Comparison of ENCODE assay signal across 35 mouse cellular contexts in genomic region chr11:104075394-104075793, GRCm38 (mm10). TPM values are rescaled to one million over a fixed set of nuclear protein-coding genes. Genes with fewer than 3 reads are reported as not detected.
DNase-seq lines count a peak whose midpoint lies in the region; ATAC-seq and TF ChIP-seq lines count a peak whose summit lies in the region.
"Had no signal": no experiment of that assay in that cellular context is flagged by ENCODE, and none has a peak within 500 bp of the region (broad histone marks: within the 10 kb centered on the region; RNA-seq: fewer than 3 reads in every experiment).

No protein-coding gene starts in this region.

- no peak for TF ChIP-seq CTCF in hindbrain, postnatal 0 days (IDR thresholded peaks at IDR 0.05; ENCODE audit: low read depth)
- no peak for TF ChIP-seq CTCF in olfactory bulb, adult 2 months (IDR thresholded peaks at IDR 0.05; ENCODE audit: insufficient read depth, low read depth, low read length)

- H3K9ac ChIP-seq in hindbrain, postnatal 0 days (replicated peaks; ENCODE audit: low read length): no peak overlapping the region
- no peak overlapping the region for H3K9ac ChIP-seq in hindbrain, embryonic 13.5 days
- H3K9ac ChIP-seq: embryonic facial prominence, embryonic 13.5 days; forebrain, embryonic 13.5 days; heart, embryonic 12.5 days; heart, embryonic 15.5 days had no signal

- no peaks in the 10 kb centered on the region for H3K36me3 ChIP-seq in hindbrain, postnatal 0 days (ENCODE audit: insufficient read depth, low read length)
- H3K36me3 ChIP-seq in hindbrain, embryonic 13.5 days: no peaks in the 10 kb centered on the region
- H3K36me3 ChIP-seq: embryonic facial prominence, embryonic 10.5 days; embryonic facial prominence, embryonic 13.5 days; G1E; heart, embryonic 12.5 days; heart, embryonic 15.5 days had no signal

- WGBS in hindbrain, postnatal 0 days: 51% methylated on average over 10 of the region's 10 CpGs
- 66% methylated on average over 10 of the region's 10 CpGs for WGBS in hindbrain, embryonic 13.5 days
- WGBS in olfactory bulb, adult 2 months: 42% methylated on average over 10 of the region's 10 CpGs

- DNase-seq in frontal cortex, postnatal 25 days (ENCODE audit: low spot score in 2 of 2): no peak
- peak; percentile 7 for DNase-seq in hindbrain, postnatal 0 days (ENCODE audit: low spot score)
- peak; percentile 59 for DNase-seq in brain, adult 2 months (ENCODE audit: low read depth, low spot score)
- DNase-seq in lung, postnatal 14 days: no peak
- DNase-seq: adrenal gland, postnatal 10 days; adrenal gland, postnatal 36 days; B cell, adult 2 months; cerebellum, adult 11 months; cerebellum, adult 2 months; cerebellum, adult 9-11 months; cerebellum, postnatal 25 days; embryo, embryonic 11 days; gastrocnemius, postnatal 10 days; gastrocnemius, postnatal 36 days; heart, postnatal 10 days; heart, postnatal 36 days had no signal

- no peaks in the 10 kb centered on the region for H3K4me1 ChIP-seq in hindbrain, postnatal 0 days (ENCODE audit: insufficient read depth, low read length)
- no peaks in the 10 kb centered on the region for H3K4me1 ChIP-seq in hindbrain, embryonic 13.5 days (replicated peaks)
- peaks cover 15% of the 10 kb centered on the region for H3K4me1 ChIP-seq in olfactory bulb, adult 2 months (ENCODE audit: control insufficient read depth, insufficient read depth, low read length)
- H3K4me1 ChIP-seq: embryonic facial prominence, embryonic 13.5 days; forebrain, embryonic 13.5 days; heart, embryonic 12.5 days; heart, embryonic 15.5 days had no signal

- no peaks in the 10 kb centered on the region for H3K9me3 ChIP-seq in hindbrain, postnatal 0 days (ENCODE audit: low read length)
- H3K9me3 ChIP-seq in hindbrain, embryonic 13.5 days: no peaks in the 10 kb centered on the region
- H3K9me3 ChIP-seq: embryonic facial prominence, embryonic 10.5 days; embryonic facial prominence, embryonic 13.5 days; forebrain, embryonic 13.5 days; G1E; heart, embryonic 12.5 days; heart, embryonic 15.5 days had no signal

- H3K27me3 ChIP-seq in hindbrain, postnatal 0 days (ENCODE audit: insufficient read depth, low read length): no peaks in the 10 kb centered on the region
- H3K27me3 ChIP-seq in hindbrain, embryonic 13.5 days: no peaks in the 10 kb centered on the region
- H3K27me3 ChIP-seq: CH12.LX; forebrain, embryonic 13.5 days; heart, embryonic 15.5 days had no signal

- H3K27ac ChIP-seq in hindbrain, postnatal 0 days: no peak overlapping the region
- no peak overlapping the region for H3K27ac ChIP-seq in hindbrain, embryonic 13.5 days
- peak overlapping the region; percentile 81 for H3K27ac ChIP-seq in olfactory bulb, adult 2 months (ENCODE audit: insufficient read depth, low read depth, low read length)
- H3K27ac ChIP-seq: embryonic facial prominence, embryonic 10.5 days; embryonic facial prominence, embryonic 13.5 days; forebrain, embryonic 13.5 days; heart, embryonic 15.5 days had no signal

- no peak for TF ChIP-seq POLR2A in olfactory bulb, adult 2 months (IDR thresholded peaks at IDR 0.05; ENCODE audit: insufficient read depth, low read depth, low read length)

- peak; percentile 81; the same call in 1 of the 2 replicates for ATAC-seq in frontal cortex, adult (ENCODE audit: low TSS enrichment)
- ATAC-seq in hindbrain, postnatal 0 days: no peak
- ATAC-seq in hindbrain, embryonic 13.5 days (ENCODE audit: low FRiP score): no peak
- ATAC-seq: forebrain, embryonic 13.5 days; forebrain, embryonic 16.5 days; hindbrain, embryonic 16.5 days; inflammation-experienced regulatory T-cells, adult 6 months; intestine, embryonic 16.5 days; Patski had no signal

- H3K4me2 ChIP-seq in hindbrain, postnatal 0 days (ENCODE audit: low read depth, low read length): no peak overlapping the region
- no peak overlapping the region for H3K4me2 ChIP-seq in hindbrain, embryonic 13.5 days
- H3K4me2 ChIP-seq: embryonic facial prominence, embryonic 13.5 days; forebrain, embryonic 13.5 days; heart, embryonic 12.5 days; heart, embryonic 15.5 days had no signal

- no peak overlapping the region for H3K4me3 ChIP-seq in hindbrain, postnatal 0 days (ENCODE audit: low read length)
- no peak overlapping the region for H3K4me3 ChIP-seq in hindbrain, embryonic 13.5 days
- no peak overlapping the region for H3K4me3 ChIP-seq in olfactory bulb, adult 2 months (ENCODE audit: insufficient read depth, low read depth, low read length)
- H3K4me3 ChIP-seq: embryonic facial prominence, embryonic 10.5 days; embryonic facial prominence, embryonic 13.5 days; erythroblast, embryonic 14.5 days; forebrain, embryonic 13.5 days; heart, embryonic 12.5 days; heart, embryonic 15.5 days had no signal

RNA-seq across cellular contexts. Expression of gene Crhr1, which starts 57.3 kb away (rescaled TPM):
- total RNA-seq in hindbrain, postnatal 0 days (2014; rRNA removed): 27.0 and 28.0 TPM in 2 replicates
- 6.5 and 6.8 TPM in 2 replicates for polyA plus RNA-seq in hindbrain, postnatal 0 days (2015; fragmentation: Nextera tagmentation; extraction: Ambion mirVana)
- 4.9 and 5.3 TPM in 2 replicates for polyA plus RNA-seq in hindbrain, embryonic 13.5 days (2015; fragmentation: Nextera tagmentation; extraction: Ambion mirVana)
- polyA plus RNA-seq in olfactory bulb, adult 2 months (2012; ENCODE audit: insufficient read depth, insufficient read length, low replicate concordance, missing spikeins): not detected in 2 replicates
- total RNA-seq: adrenal gland, postnatal 10 days; CH12.LX; common myeloid progenitor, adult 5-6 weeks; G1E; gastrocnemius, adult 18-20 months; gastrocnemius, postnatal 36 days; granulocyte monocyte progenitor cell, adult 5-6 weeks; heart, postnatal 10 days; heart, postnatal 36 days had no signal
- polyA plus RNA-seq: erythroblast, embryonic 14.5 days; G1E; heart, embryonic 12.5 days; heart, embryonic 15.5 days; inflammation-experienced regulatory T-cells, adult 6 months; Patski had no signal

Comparison
In these comparisons a context has a peak if more than half of its experiments do, and no peak if none do; other contexts are left out.
1. DNase-seq: peak in hindbrain, postnatal 0 days (single experiment) and brain, adult 2 months (single experiment); none in frontal cortex, postnatal 25 days (0 of 2) and lung, postnatal 14 days (single experiment).